Mouse (Mus musculus) ovary, postnatal 14 days (tissue): ENCODE results near the gene Fam149a.

ENCODE experiments used
- DNase-seq: peaks from one replicate; pipeline ENCODE4 v3.0.0; 2022; ENCODE audit warnings: low spot score

The Fam149a gene

DNA sequence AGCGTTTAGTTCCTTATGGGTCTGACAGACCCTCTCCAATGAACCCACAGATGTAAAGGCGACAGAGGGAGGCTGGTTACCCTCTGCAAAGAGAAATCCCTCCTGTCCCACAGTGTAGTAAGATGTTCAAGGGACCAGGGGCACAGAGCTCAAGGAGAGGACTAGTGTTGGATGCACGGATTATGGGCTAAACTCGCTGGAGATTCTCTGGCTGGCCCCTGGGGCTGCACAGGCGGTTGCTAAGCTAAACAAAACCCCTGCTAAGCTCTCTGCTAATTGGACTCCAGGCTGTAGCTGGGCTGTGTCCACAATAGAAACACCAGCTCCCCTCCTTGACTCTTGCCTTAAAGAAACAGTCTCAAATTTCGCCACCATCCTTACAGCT is at the start of gene Fam149a:
TSS of gene Fam149a (minus strand) at position 329 of the 385 bp plus-strand sequence.
- DNase-seq: no peak

- no peak for DNase-seq
These were observed 38.1 kb upstream of the Fam149a start for GRCm38 (mm10) chr8:45420151-45420550.

DNA sequence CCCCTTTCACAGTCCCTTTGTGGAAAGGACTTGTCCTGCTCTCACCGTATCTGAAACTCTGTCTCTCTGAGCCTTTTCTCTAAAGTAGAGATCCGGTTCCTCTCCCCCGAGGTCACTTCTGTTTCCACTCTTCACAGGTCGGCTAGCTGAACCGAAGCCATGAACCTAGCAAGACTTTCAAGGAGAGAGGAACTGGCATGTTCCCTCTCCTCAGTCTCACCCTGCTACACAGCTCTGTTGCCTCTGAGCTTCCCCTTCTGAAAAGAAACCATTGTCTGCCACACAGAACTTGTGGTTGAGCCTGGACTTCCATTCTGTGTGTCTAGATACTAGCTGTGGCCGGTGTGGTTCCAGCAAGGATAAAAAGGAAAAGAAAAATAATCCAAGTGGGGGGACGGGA is 32.9 kb upstream of the Fam149a start:
- DNase-seq: no peak

DNA sequence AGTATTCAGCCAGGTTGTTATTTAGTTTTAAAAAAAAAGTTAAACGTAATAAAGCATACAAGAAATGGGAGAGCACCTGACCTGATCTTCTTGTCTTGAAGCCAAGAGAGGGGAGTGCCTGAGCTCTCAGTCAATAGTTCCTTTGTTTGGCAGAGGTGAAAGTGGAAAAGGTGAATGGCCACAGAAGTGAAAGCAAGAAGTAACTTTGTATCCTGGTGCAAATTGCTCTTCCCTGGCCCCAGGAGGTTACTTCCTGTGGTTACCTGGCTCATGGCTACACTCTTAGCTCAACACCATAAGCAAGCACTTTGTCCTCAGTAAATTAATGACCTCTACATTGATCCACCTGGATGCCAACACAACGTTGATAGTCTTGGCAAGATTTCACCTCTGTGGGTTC is 28.8 kb upstream of the Fam149a start, which contains the start of gene Tlr3:
TSS of gene Tlr3 (minus strand) at position 199 of the 400 bp plus-strand sequence.
- DNase-seq: no peak

DNA sequence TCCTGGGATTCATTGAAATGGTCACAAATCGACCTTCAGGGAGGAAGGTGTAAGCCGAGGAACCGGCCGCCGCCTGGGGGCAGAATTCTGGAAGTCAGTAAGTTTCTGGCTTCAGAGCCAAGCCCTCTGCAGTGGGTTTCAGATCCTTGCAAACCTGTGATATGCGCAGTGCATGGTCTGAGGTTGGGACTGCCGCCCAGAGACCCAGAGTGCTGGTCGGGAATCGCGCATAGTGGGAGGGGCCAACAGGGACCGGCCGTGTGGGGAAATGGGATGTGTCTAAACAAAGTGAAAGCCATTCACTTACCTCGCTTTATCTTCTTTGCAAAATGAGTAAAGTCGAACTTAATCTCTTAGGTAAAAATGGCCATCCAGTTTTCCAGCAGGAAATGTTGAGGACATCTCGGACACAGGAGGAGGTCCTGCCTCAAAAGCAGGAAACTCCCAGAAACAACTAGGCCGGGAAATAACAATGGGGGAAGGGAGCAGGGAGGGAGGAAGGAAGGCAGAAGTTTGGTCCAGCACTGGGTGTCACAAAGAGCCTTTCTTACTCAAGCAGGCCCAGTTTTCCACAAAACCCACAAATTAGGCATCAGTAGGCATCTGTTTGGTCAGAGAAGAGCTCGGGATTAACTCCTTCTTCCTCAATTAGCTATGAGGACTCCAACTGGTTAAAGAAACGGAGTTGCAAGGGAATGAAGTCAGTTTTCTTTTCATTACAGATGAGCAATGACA is 28.2 kb upstream of the Fam149a start:
- DNase-seq: peak; percentile 41

GRCm38 (mm10) chr8:45409702-45410101 is 27.6 kb upstream of the Fam149a start:
- DNase-seq: no peak

DNA sequence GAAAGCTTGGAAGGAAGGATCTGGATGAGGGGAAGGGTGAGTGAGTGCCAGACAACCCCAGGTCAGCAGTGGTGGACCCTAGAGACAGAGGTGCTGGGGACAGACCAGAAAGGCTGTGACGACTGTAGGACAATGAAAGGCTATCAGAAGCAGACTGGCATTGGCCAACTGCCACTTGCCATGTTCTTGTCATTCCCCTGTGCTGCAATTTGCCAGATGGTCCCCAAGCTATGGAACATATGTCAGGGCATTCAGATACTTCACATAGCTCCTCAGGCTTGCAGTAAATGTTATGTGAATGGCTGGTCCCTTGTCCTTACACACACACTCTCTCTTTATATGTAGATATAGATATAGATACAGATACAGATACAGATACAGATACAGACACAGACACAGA is 1.2 kb upstream of the Fam149a start:
- no peak for DNase-seq

GRCm38 (mm10) chr8:45381075-45381962 is 772 bp downstream of the Fam149a start:
- DNase-seq: no peak

DNA sequence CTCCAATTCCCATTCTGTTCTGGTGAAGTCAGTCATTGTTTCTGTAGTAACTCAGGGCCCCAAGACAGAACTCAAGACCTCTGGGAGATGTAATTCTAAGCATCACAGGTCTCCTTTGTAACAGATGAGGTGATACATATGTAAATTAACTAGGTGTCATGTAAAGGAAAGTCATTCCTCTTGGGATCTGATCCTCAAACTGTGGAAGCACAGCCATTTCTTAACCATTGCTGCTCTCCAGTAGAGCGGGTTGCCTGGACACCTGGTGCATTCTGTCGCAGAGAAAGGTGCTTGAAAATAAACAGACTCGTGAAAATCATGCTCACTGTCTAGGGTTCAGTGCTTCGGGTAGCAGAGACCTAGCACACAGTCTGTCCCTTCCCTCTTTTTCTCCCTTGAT is 1.5 kb downstream of the Fam149a start:
- no peak for DNase-seq

DNA sequence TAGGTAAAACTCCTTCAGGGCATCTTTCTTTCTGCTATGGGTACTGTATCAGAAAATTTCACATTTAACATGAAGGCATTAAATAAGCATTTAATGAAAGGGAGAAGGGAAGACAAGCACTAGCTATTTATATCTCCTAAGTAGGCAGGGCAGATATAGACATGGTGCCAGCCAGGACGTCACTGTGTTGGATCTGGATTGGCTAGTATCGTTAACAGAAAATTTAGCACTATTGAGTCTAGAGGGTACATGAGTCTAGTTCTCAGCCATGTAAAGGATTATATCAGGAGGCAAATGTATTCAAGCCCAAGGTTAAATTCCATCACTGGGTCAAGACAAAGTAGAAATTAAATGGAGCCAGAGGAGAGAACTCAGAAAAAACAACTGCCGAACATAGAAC is 8.0 kb downstream of the Fam149a start:
- no peak for DNase-seq

- DNase-seq: no peak
These were observed 14.9 kb downstream of the Fam149a start for GRCm38 (mm10) chr8:45367154-45367553.

GRCm38 (mm10) chr8:45363220-45363619 is 18.9 kb downstream of the Fam149a start:
- DNase-seq: no peak

DNA sequence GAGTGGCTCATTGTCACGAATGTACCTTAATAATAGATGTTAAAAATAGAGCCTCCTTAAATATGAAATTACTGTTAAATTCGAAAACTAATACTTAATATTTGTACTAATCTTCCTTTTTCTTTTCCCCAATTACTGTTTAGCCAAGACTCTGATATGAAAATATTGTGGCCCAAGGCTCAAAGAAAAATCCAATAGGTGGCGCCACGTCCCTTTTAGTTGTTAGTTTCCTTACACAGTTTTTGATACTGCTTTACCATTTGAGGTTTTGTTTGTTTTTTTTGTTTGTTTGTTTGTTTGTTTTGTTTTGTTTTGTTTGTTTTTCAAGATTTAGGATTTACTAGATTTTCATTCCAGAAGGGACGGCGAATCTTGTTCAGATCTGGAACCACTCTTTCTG is 19.8 kb downstream of the Fam149a start:
- DNase-seq: no peak

GRCm38 (mm10) chr8:45359091-45359605 is 22.9 kb downstream of the Fam149a start:
- DNase-seq: no peak

DNA sequence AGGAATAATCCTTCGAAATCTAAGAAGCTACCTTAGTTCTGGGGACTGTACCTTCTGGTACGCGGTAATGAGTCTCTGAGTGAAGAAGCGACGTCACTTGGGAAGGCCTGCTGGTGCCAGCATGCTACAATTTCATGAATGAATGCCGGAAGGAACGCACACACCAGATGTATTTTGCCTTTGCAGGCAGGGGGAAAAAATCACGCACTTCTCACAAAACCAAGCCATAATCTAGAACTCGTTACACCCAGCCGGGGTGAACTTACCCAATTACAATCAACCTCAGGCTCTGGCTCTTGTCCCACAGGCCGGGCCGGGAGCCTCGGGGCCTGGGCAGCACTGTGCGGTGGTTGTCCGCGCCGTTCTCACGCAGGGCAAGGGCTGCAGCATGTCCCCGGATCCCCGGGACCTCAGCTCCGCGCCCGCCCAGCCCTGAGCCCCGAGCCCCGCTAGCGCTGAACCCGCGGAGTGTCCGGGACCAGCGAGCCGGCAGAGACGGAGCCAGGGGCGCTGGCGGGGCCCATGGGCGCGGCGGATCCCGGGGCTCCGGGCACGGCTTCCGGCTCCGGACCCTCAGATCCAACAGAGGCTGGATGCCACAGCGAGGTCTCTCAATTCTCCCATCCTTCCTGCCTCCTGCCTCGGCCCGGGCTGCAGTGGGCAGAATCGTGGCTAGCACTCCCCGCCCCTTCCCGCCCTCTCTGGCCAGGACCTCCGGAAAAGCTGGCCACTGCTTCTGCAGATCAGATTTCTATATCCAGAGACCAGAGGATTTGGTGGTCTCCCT is 23.8 kb downstream of the Fam149a start:
- DNase-seq: peak; percentile 18

DNA sequence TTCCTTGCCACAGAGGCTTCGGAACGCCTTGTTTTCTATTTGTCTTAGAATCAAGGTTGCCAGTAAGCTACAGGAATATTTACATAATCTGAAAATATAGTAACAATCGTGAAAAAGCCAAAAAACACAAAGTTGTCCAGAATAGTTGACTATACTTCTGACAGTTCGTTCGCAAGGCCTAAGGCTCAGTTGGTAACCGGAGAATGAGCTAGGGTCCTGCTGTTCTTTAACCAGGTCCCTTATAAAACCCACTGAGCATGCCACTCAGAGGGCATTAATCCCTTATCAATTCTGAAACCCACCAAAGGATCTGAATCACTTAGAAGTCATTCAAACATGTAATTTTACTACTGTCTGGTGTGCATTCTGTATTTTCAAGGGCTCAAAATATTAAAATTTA is 26.3 kb downstream of the Fam149a start:
- DNase-seq: no peak

DNA sequence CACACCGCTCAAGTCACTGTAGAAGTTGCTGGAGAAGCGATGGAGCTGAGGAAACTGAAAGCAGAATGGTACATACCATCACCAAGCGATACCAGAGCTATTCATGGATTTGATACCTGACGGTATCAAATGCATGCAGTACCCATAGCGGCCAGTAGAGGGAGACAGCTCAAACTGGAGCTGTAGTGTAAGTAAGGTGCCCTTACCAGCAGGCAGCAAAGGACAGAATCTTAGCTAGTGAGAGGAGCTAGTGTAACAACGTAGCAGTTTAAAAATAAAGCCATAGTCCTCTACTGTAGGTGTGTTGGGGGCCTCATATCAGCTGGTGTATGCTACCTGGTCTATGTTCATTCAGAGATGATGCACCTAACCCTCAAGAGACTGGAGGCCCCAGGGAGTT is 37.1 kb downstream of the Fam149a start:
- peak; percentile 34 for DNase-seq

- no peak for DNase-seq
These were observed 37.8 kb downstream of the Fam149a start for GRCm38 (mm10) chr8:45344298-45344697.

DNA sequence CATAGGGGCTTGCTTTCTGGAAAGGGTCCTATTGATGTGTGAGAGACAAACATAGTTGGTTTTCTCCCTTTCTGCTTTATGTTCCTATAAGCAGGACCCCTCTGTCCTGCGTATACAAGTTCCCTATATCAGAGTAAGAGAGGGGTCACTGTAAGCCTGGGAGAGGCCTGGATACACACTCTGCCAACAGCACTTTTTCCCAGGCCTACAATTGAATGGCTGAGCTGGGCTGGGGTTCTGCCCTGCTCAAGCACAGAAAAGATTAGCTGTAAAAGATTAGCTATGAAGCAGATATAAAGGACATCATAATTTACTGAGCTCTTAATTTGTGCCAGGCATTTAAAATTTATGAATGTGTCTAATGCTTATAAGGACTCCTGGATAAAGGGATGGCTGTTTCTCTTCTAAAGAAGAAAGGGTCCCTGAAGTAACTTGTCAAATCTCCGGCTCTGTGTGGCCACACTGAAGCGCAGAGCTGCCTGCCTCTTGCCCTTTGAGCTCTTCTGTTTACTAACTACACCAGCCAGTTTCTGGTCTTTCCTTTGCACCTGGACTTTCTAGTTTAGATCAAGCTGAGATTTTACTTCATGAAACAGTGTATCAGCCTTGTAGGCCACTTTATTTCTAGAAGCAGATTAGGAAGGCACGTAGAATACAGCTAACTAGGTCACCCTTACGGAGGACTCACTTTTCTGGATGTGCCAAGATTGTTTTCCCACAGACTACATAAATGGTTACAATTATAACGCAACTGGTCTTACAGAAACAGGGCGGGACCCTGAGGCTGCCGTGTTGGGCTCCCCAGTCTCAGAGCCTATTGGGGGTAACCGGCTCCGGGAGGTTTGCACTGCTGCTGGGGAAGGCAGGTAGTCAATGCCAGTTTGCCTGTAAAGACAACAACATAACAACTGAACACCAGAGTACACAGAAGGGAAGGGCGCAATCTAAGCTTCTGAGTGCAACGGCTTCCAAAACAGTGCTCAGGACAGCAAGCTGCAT is 40.2 kb downstream of the Fam149a start:
- no peak for DNase-seq

DNA sequence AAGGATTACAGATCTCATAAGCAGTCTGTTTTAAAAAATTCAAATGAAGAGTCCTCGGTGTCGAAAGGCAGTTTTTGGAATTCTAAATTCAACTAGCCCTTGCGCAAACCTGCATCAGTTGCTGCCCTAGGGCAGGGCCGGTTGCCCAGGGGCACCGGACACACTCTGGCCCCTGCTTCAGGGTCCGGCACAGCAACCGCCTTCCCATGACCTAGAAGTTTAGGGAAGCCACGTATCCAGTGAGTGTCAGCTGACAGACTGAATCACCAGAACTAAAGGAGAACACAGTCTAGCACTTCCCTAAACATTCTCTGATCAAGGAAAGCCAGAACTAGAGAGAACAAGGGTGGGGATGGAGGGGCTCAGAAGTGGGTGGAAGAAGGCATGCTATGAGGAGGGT is 48.6 kb downstream of the Fam149a start:
- DNase-seq: no peak
